Mouse (Mus musculus): Measurements from ENCODE around the gene Hist1h2bc.
"Not testable (repeated sequence)": the region's sequence is repeated elsewhere in the genome, so short reads cannot be mapped to it uniquely, and the experiment has no call there.

Hist1h2bc gene

GRCm38 (mm10) chr13:23683755-23684281, at the start of gene Hist1h2bc, which contains the start of gene Hist1h2ac:
TSS of gene Hist1h2bc (plus strand) at chr13:23684199.
TSS of gene Hist1h2ac (minus strand) at chr13:23683948.
- DNase-seq, result peak; percentile 95

DNA sequence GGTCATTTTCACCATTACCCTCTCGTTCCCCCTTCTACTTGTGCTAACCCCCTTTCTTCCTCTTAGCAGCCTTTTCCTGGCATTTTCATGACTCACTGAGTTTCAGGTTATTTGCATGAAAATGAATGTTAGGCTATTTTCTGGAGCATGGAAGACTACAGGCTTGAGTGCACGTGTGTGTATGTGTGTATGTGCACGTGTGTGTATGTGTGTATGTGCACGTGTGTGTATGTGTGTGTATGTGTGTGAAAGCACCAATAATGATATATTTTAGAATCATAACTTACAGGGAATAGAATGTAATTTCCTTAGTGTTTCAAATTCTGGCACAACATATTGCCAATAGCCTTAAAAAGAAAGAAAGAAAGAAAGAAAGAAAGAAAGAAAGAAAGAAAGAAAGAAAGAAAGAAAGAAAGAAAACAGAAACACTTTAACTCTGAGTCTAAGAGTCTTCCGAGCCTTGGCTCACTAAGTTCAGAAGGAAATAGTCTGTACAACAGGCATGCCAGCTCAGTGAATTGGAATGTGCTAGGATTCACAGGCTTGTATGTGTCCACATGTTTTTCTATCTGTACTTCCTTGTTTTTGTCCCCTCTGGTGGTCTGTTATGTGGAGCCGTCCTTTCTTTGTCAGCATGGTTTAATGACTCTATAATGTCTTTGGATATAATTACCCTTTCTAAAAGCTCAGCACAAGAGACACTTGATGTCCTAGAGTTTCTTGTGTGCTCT, 24.2 kb upstream of the Hist1h2bc start:
- DNase-seq, result no peak

- no peak for DNase-seq
These were observed 21.5 kb upstream of the Hist1h2bc start for GRCm38 (mm10) chr13:23662536-23662935.

DNA sequence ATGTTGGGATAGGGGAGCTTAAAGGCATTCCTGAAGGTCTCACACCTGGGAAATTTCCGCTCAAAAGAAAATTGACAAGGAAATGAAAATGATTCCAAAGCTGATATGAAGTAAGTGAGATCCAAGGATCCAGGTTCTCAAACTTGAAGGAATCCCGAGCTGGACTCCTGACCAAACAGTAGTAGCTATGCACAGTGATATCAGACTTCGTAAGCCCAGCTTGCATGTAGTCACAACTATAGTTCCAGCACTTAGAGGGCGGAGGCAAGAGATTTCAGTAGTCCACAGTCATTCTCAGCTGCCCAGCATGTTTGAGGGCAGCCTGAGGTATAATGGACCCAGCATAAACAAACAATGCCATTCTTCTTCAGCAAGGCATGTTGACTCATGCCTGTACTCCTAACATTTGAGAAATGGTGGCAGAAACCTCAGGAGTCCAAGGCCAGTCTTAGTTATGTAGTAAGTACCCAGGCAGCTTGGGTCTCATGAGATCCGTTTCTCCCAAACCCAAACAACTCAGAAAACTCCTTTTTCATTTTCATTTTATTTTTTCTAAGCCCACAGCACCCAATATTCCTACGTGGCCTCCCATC, 1.9 kb upstream of the Hist1h2bc start:
- no peak for DNase-seq

GRCm38 (mm10) chr13:23682623-23682946, 1.4 kb upstream of the Hist1h2bc start:
- DNase-seq, result no peak

GRCm38 (mm10) chr13:23682947-23683754, 848 bp upstream of the Hist1h2bc start:
- not testable (repeated sequence) for DNase-seq

- DNase-seq, result peak; percentile 61
These were observed 421 bp downstream of the Hist1h2bc start for GRCm38 (mm10) chr13:23684295-23684945.

- no peak for DNase-seq
These were observed 1.3 kb downstream of the Hist1h2bc start for GRCm38 (mm10) chr13:23685121-23685861.

DNA sequence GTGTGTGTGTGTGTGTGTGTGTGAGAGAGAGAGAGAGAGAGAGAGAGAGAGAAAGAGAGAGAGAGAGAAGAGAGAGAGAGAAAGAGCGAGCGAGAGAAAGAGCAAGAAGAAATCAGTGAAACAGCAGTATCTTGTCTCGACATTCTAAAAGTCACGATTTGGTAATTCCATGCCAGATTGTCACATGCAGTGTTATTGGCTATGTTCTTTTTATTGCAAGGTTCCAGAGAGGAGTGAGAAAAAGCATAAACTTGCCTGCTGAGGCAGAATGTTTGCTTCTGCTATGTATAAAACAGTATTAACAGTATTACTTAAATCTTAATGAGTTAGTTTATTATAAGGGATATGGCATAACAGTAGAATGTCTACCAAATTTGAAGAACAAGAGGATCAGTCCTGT, 2.0 kb downstream of the Hist1h2bc start:
- no peak for DNase-seq

DNA sequence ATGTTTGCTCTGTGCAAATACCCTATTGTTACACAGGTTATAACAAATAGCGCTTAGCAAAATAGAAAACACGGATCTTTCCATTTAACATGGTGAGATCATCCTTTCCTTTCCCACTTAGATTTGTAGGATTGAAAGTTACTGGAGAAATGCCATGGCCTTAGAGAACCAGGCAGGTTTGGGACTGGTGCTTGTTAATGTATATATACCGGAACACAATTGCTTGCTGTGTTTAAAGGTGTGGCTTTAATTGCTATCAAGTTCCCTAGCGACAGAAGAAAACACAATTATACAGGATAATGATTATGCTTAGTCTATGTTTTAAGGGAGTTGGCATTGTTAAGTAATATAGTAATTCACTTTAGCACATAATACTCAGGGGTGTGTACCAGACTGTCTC, 3.2 kb downstream of the Hist1h2bc start:
- DNase-seq, result no peak

DNA sequence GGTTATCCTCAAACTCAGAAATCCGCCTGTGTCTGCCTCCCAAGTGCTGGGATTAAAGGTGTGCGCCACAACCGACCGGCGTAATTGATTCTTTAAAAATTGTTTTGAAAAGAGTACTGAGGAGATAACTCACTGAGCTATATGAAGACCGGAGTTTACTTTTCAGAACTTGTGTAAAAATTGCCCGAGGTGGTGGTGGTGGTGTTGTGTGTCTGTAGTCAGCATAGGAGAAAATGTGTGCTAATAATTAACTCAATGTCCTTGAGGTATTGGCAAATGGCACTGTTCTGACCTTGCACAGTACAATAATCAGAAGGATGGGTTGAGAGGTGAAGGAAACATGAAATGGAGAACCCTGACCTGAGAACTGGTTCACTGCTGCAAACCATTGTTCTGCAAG, 3.9 kb downstream of the Hist1h2bc start:
- DNase-seq, result no peak

DNA sequence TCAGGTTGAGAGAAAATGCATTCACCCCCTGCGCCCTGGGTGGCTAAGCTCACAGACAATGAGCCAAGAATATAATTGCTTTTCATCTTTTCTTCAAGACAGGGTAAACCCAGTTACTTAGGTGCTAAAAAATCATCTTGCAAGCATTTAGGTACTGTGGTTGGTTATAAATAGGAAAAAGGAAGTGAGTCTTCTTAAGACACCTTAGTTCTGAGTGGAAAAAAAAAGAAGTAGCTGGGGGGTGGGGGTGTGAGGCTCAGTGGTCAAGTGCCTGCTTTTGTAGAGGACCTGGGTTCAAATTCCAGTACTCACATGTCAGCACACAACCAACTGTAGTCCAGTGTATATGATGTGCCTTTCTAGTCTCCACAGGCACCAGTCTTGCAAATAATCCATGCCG, 5.0 kb downstream of the Hist1h2bc start:
- DNase-seq, result no peak

- DNase-seq, result no peak
These were observed 5.5 kb downstream of the Hist1h2bc start for GRCm38 (mm10) chr13:23689459-23689858.

GRCm38 (mm10) chr13:23693856-23694440, 9.9 kb downstream of the Hist1h2bc start:
- no peak for DNase-seq

- DNase-seq, result no peak
These were observed 11.0 kb downstream of the Hist1h2bc start for GRCm38 (mm10) chr13:23694956-23695355.

- DNase-seq, result no peak
These were observed 11.5 kb downstream of the Hist1h2bc start, which contains the start of gene Hist1h1t for GRCm38 (mm10) chr13:23695514-23695913. TSS of gene Hist1h1t (plus strand) at chr13:23695814.

GRCm38 (mm10) chr13:23696061-23696474, 12.1 kb downstream of the Hist1h2bc start:
- DNase-seq, result no peak

DNA sequence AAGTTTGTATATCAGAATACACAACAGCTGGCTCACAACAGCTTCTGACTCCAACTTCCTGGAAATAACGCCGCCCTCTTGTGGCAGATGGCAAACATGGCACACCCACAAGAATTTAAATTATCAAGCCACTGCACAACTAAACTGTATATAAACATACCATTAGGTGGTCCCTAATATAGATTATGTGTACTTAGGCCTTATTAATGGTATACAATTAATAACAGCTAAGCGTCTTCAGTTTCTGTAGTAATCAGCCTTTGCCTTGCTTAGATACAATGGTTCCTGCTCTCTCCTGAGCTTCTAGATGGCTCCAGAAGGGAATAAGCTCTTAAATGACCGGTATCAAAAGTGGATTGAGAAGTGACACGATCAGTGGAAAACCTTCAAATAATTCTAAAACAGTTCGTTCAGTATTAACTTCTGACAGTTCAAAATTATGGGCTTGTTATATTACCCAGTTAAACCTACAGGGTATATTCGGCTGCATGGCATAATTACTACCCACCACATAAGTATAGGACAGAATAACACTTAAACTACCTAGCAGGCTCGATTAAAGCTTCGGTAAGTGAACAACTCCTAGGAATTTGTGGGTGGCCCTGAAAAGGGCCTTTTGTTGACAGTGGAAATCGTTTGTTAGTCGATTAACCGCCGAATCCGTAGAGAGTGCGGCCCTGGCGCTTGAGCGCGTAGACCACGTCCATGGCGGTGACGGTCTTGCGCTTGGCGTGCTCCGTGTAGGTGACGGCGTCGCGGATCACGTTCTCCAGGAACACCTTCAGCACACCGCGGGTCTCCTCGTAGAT, 13.7 kb downstream of the Hist1h2bc start:
- DNase-seq, result no peak

DNA sequence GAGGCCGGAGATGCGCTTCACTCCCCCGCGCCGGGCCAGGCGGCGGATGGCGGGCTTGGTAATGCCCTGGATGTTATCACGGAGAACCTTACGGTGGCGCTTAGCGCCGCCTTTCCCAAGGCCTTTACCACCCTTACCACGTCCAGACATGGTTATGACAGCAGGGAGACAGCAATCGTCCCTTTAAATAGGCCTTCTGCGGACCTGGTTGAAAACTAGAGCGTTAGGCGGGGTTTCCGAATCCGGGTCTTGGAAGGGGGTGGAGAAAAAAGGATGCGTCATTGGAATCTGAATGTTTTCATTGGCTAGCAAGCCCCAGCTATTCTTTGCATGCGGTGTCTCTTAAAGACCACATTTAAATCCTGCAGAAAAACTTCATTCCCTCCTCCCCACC, 14.3 kb downstream of the Hist1h2bc start, which contains the start of gene Hist1h4c:
Gene Hist1h4c (minus strand): TSS at position 155 of the 394 bp plus-strand sequence.
- peak; percentile 98 for DNase-seq

- no peak for DNase-seq
These were observed 15.0 kb downstream of the Hist1h2bc start for GRCm38 (mm10) chr13:23698996-23699395.

GRCm38 (mm10) chr13:23699767-23700166, 15.8 kb downstream of the Hist1h2bc start:
- DNase-seq, result no peak
